Mouse (Mus musculus): ENCODE measurements around the gene Adam19. TPM values are rescaled to one million over a fixed set of nuclear protein-coding genes. Genes with fewer than 3 reads are reported as not detected.

The Adam19 gene
- polyA plus RNA-seq, 1 experiment from 2014 or later = 12.5 TPM

DNA sequence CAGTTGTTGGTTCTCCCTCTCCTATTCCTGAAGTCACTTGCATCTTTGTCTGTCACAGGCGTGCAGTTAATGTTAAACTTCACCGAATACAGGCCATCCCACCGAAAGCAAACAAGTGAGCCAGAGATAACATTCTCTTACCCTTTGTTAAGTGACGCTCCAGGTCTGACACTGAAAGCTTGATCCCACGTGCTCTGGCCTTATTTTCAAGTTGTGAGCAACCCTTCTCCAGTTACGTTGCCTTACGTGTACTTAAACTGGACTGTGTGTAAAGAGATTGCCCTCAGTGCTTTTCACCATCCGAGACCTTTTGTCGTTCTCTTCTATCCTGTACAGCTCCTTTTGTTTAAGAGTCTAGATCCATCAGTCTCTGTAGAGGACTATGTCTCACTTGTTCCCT lies 2.2 kb downstream of the Adam19 start:
- Histone ChIP-seq H3K4me2 (replicated peaks) (peak overlapping the region; percentile 64; the same call in 1 of the 2 replicates), H3K9ac (replicated peaks) (no peak overlapping the region), H3K4me1 (peaks cover 17% of the 10 kb centered on the region), H3K27ac (replicated peaks) (no peak overlapping the region), H3K27me3 (peaks cover 5% of the 10 kb centered on the region; the same call in 1 of the 2 replicates), H3K4me3 (0 out of 2 replicates have a peak overlapping the region, but pooled peaks have one; percentile 12), H3K36me3 (peaks cover 3% of the 10 kb centered on the region; the same call in 1 of the 2 replicates), H3K9me3 (no peaks in the 10 kb centered on the region)
- no peak for ATAC-seq (ENCODE audit: low FRiP score, low read depth)
- WGBS = 53% methylated on average over 9 of the region's 9 CpGs

DNA sequence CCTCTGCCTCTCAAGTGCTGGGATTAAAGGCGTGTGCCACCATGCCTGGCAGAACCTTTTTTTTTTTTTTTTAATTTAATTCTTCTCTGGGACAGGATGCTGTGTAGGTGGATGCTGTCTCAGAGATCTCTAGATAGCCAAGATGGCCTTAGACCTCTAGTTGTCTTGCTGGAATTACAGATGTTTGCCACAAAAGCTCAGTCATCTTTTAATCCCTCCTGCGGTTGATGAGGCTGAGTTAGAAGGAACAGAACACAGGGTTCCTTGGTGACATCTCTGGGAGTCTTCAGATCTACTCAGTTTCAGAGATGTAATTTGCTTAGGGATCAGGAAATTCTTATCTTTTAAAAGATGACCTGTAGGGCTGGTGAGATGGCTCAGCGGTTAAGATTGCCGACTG lies 3.1 kb downstream of the Adam19 start:
- Histone ChIP-seq H3K9ac (replicated peaks) (no peak overlapping the region), H3K27me3 (peaks cover 5% of the 10 kb centered on the region; the same call in 1 of the 2 replicates), H3K4me1 (peaks cover 17% of the 10 kb centered on the region), H3K9me3 (no peaks in the 10 kb centered on the region), H3K36me3 (peaks cover 3% of the 10 kb centered on the region; the same call in 1 of the 2 replicates), H3K4me3 (no peak overlapping the region), H3K4me2 (replicated peaks) (no peak overlapping the region), H3K27ac (replicated peaks) (no peak overlapping the region)
- ATAC-seq (ENCODE audit: low FRiP score, low read depth) = no peak
- 92% methylated on average over 4 of the region's 4 CpGs for WGBS

- no peaks in the 10 kb centered on the region for H3K9me3 ChIP-seq
- H3K36me3 ChIP-seq = peaks cover 3% of the 10 kb centered on the region; the same call in 1 of the 2 replicates
- H3K9ac ChIP-seq (replicated peaks) = no peak overlapping the region
- no peak overlapping the region for H3K4me3 ChIP-seq
- H3K4me2 ChIP-seq (replicated peaks) = no peak overlapping the region
- no peak for ATAC-seq (ENCODE audit: low FRiP score, low read depth)
- peaks cover 5% of the 10 kb centered on the region; the same call in 1 of the 2 replicates for H3K27me3 ChIP-seq
- WGBS = 72% methylated on average over 8 of the region's 8 CpGs
- H3K4me1 ChIP-seq = peaks cover 21% of the 10 kb centered on the region
- no peak overlapping the region for H3K27ac ChIP-seq (replicated peaks)
Observed at GRCm38 (mm10) chr11:46059887-46060650, 4.3 kb downstream of the Adam19 start.

- H3K9me3 ChIP-seq = no peaks in the 10 kb centered on the region
- no peak overlapping the region for H3K9ac ChIP-seq (replicated peaks)
- peaks cover 19% of the 10 kb centered on the region for H3K4me1 ChIP-seq
- H3K4me2 ChIP-seq (replicated peaks) = no peak overlapping the region
- no peak overlapping the region for H3K27ac ChIP-seq (replicated peaks)
- 85% methylated on average over 5 of the region's 5 CpGs for WGBS
- peaks cover 3% of the 10 kb centered on the region; the same call in 1 of the 2 replicates for H3K36me3 ChIP-seq
- no peak overlapping the region for H3K4me3 ChIP-seq
- ATAC-seq (ENCODE audit: low FRiP score, low read depth) = no peak
- peaks cover 5% of the 10 kb centered on the region; the same call in 1 of the 2 replicates for H3K27me3 ChIP-seq
Observed at GRCm38 (mm10) chr11:46060651-46061020, 4.8 kb downstream of the Adam19 start.

DNA sequence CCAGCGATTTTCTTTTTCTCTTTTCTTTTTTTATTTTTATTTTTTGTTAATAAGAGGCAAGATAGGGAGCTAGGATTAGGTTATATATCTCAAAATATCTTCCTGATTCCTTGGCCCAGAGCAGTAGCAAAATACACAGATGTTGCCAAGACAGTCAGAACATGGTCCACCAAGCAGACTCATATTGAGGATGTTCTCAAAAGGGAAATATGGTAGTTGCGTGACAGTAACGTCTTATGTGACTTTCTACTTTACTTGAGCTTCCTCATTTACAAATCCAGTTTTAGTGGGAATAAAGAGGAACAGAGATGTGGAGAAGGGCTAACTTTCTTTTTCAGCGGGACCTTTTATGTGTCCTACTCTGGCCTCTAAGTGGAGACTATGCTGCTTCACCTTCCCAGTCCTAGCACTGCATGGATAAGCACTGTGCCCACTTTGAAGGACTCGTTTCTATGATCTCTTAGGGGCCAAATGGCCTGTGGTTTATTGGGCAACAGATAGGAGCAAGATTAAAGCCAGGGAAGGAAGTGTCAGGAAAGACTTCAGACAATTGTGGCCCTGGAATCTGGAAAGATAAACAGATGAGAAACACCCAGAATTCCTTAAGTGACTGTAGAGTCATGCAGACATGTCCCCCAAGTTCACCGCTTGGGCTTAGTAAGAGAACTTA lies 6.1 kb downstream of the Adam19 start:
- H3K4me2 ChIP-seq (replicated peaks) = no peak overlapping the region
- no peaks in the 10 kb centered on the region for H3K9me3 ChIP-seq
- H3K27me3 ChIP-seq = peaks cover 4% of the 10 kb centered on the region; the same call in 1 of the 2 replicates
- peaks cover 3% of the 10 kb centered on the region; the same call in 1 of the 2 replicates for H3K36me3 ChIP-seq
- WGBS = 85% methylated on average over 6 of the region's 6 CpGs
- H3K4me3 ChIP-seq = no peak overlapping the region
- ATAC-seq (ENCODE audit: low FRiP score, low read depth) = no peak
- H3K9ac ChIP-seq (replicated peaks) = no peak overlapping the region
- H3K4me1 ChIP-seq = peaks cover 13% of the 10 kb centered on the region; the same call in 1 of the 2 replicates
- H3K27ac ChIP-seq (replicated peaks) = no peak overlapping the region

DNA sequence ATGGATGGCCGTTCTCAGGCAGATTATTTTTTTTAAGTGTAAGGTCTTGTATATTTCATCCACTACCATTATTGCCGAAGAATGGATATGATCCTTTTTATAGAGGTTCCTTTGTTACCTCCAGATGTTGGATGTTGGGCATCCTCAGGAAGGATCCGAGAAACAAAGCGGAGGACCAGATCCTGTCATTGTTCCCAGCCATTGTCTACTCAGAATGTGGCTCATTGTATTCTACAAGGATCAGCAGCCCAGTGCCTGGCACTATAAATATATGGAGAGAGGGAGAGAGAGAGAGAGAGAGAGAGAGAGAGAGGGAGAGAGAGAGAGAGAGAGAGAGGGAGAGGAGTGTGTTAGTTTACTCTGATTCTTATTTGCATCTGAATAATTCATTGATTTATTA lies 6.8 kb downstream of the Adam19 start:
- H3K4me2 ChIP-seq (replicated peaks) = no peak overlapping the region
- WGBS = 54% methylated on average over 4 of the region's 4 CpGs
- H3K4me1 ChIP-seq = peaks cover 8% of the 10 kb centered on the region; the same call in 1 of the 2 replicates
- no peak overlapping the region for H3K9ac ChIP-seq (replicated peaks)
- no peaks in the 10 kb centered on the region; the same call in 1 of the 2 replicates for H3K27me3 ChIP-seq
- ATAC-seq (ENCODE audit: low FRiP score, low read depth) = no peak
- no peak overlapping the region for H3K4me3 ChIP-seq
- no peaks in the 10 kb centered on the region for H3K9me3 ChIP-seq
- no peak overlapping the region for H3K27ac ChIP-seq (replicated peaks)
- peaks cover 3% of the 10 kb centered on the region; the same call in 1 of the 2 replicates for H3K36me3 ChIP-seq

- H3K9ac ChIP-seq (replicated peaks) = no peak overlapping the region
- WGBS = 67% methylated on average over 9 of the region's 9 CpGs
- no peak for ATAC-seq (ENCODE audit: low FRiP score, low read depth)
- no peak overlapping the region for H3K4me2 ChIP-seq (replicated peaks)
- no peak overlapping the region for H3K4me3 ChIP-seq
- peaks cover 3% of the 10 kb centered on the region; the same call in 1 of the 2 replicates for H3K36me3 ChIP-seq
- no peaks in the 10 kb centered on the region for H3K27me3 ChIP-seq
- H3K27ac ChIP-seq (replicated peaks) = no peak overlapping the region; the same call in 1 of the 2 replicates
- H3K9me3 ChIP-seq = no peaks in the 10 kb centered on the region
- peaks cover 8% of the 10 kb centered on the region; the same call in 1 of the 2 replicates for H3K4me1 ChIP-seq
Observed at GRCm38 (mm10) chr11:46062993-46063731, 7.4 kb downstream of the Adam19 start.

DNA sequence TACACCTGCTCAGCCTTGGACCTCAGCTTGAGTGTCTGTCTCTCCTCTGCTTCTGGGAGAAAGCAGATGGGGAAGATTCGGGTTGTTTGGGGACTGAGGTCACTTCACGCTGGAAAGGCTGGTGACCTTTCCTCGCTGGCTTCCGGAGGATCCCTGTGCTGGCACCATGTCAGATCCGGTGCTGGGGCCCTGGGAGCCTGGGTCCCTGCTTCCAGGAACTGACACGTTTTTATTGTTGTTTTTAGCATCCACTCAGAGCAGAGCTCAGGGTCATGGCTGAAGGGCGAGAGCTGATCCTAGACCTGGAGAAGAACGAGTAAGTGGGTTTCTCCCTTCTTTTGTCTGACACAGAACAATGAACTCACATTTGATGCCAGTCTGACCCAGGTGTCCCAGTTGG lies 9.0 kb downstream of the Adam19 start:
- Histone ChIP-seq H3K4me1 (peaks cover 16% of the 10 kb centered on the region), H3K4me3 (no peak overlapping the region), H3K27ac (replicated peaks) (no peak overlapping the region), H3K4me2 (replicated peaks) (no peak overlapping the region), H3K9me3 (no peaks in the 10 kb centered on the region), H3K27me3 (no peaks in the 10 kb centered on the region), H3K9ac (replicated peaks) (no peak overlapping the region), H3K36me3 (peaks cover 3% of the 10 kb centered on the region; the same call in 1 of the 2 replicates)
- 64% methylated on average over 8 of the region's 8 CpGs for WGBS
- no peak for ATAC-seq (ENCODE audit: low FRiP score, low read depth)

GRCm38 (mm10) chr11:46065201-46066011 lies 9.6 kb downstream of the Adam19 start:
- Histone ChIP-seq H3K4me2 (replicated peaks) (no peak overlapping the region), H3K27ac (replicated peaks) (0 out of 2 replicates have a peak overlapping the region, but pooled peaks have one; percentile 15)
- ATAC-seq (ENCODE audit: low FRiP score, low read depth) = peak; percentile 61

GRCm38 (mm10) chr11:46067371-46068060 lies 11.7 kb downstream of the Adam19 start:
- Histone ChIP-seq H3K4me3 (no peak overlapping the region), H3K4me1 (peaks cover 19% of the 10 kb centered on the region), H3K4me2 (replicated peaks) (no peak overlapping the region), H3K27ac (replicated peaks) (no peak overlapping the region), H3K27me3 (no peaks in the 10 kb centered on the region), H3K9me3 (no peaks in the 10 kb centered on the region), H3K9ac (replicated peaks) (no peak overlapping the region), H3K36me3 (no peaks in the 10 kb centered on the region)
- no peak for ATAC-seq (ENCODE audit: low FRiP score, low read depth)
- WGBS = 92% methylated on average over 10 of the region's 10 CpGs

More at GRCm38 (mm10) chr11:46065201-46066011, 9.6 kb downstream of the Adam19 start:
- Histone ChIP-seq H3K4me1 (peaks cover 19% of the 10 kb centered on the region), H3K27me3 (no peaks in the 10 kb centered on the region), H3K36me3 (peaks cover 3% of the 10 kb centered on the region; the same call in 1 of the 2 replicates), H3K4me3 (no peak overlapping the region), H3K9ac (replicated peaks) (no peak overlapping the region), H3K9me3 (no peaks in the 10 kb centered on the region)
- 53% methylated on average over 21 of the region's 21 CpGs for WGBS
